Mouse (Mus musculus) lung, embryonic 14.5 days (tissue): ENCODE data around the gene Lin7a. TPM values are rescaled to one million over a fixed set of nuclear protein-coding genes. Genes with fewer than 3 reads are reported as not detected.

Experiments used
- ATAC-seq: fragments of 200-750 bp; cut with Nextera tagmentation; 2 replicates; pipeline ENCODE4 v1.8.0; 2017; ENCODE audit warnings: mild to moderate bottlenecking, moderate TSS enrichment, moderate library complexity; ENCODE audit not compliant: insufficient read depth
- DNase-seq: peaks from one replicate; pipeline ENCODE4 v3.0.0-alpha.2; 2015
- H3K27ac ChIP-seq: fragments of 300-500 bp; sonication (generic); 2 replicates; pipeline ENCODE4 v1.5.1; 2014; ENCODE audit warnings: low read depth, mild to moderate bottlenecking, moderate library complexity
- H3K27me3 ChIP-seq: fragments of 300-500 bp; sonication (generic); 2 replicates; pipeline ENCODE4 v1.6.1; 2014; ENCODE audit warnings: low read length, control low read depth; ENCODE audit not compliant: insufficient read depth
- H3K36me3 ChIP-seq: fragments of 300-500 bp; sonication (generic); 2 replicates; pipeline ENCODE4 v1.6.1; 2014; ENCODE audit warnings: control low read depth; ENCODE audit not compliant: insufficient read depth
- H3K4me1 ChIP-seq: fragments of 300-500 bp; sonication (generic); 2 replicates; pipeline ENCODE4 v1.6.1; 2014; ENCODE audit warnings: antibody characterized with exemption, control low read depth; ENCODE audit not compliant: insufficient read depth
- H3K4me2 ChIP-seq: fragments of 300-500 bp; sonication (generic); 2 replicates; pipeline ENCODE4 v1.6.1; 2014; ENCODE audit warnings: mild to moderate bottlenecking
- H3K4me3 ChIP-seq: fragments of 300-500 bp; sonication (generic); 2 replicates; pipeline ENCODE4 v1.5.1; 2014; ENCODE audit warnings: low read depth, low read length
- H3K9ac ChIP-seq: fragments of 300-500 bp; sonication (generic); 2 replicates; pipeline ENCODE4 v1.6.1; 2014
- H3K9me3 ChIP-seq: fragments of 300-500 bp; sonication (generic); 2 replicates; pipeline ENCODE4 v1.6.1; 2016; ENCODE audit warnings: low read depth, low read length, control low read depth
- CTCF ChIP-seq: IDR thresholded peaks from 2 replicates; pipeline ENCODE4 v1.5.1; 2016; ENCODE audit warnings: antibody characterized with exemption, low read depth
- WGBS: fragments of 180-500 bp; shearing (Covaris S2); extraction: QIAGEN DNeasy Blood & Tissue Kit; methylation state at CpG from one replicate; pipeline ENCODE4 v1.1.7; 2014; 5-methylcytosine and 5-hydroxymethylcytosine counted together
- polyA plus RNA-seq: library from polyadenylated mRNA; unstranded; fragments of >200 nt; fragmentation: Nextera tagmentation; extraction: Ambion mirVana; gene quantifications from 2 replicates; pipeline ENCODE4 v1.2.1, GENCODE M21; 2014

Lin7a gene
- polyA plus RNA-seq, 1 experiment from 2014 or later, result 12.5 TPM

DNA sequence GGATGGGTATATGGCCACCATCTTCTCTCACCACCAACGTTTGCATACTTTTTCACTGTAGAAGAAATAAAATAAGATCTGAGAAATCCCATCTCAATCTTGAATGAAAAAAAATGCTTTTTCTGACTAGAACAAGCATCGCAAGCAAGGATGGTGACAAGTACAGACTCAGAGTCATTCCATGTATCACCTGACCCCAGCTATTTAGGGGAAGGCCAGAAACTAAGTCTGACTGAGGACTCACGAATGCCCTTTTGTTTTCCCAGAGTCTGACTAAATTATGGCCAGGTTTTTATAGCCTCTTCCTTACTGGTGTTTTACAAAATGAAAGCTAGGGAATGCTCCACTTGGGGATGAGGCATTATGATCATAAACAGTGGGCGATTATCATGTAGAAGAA is 45.6 kb upstream of the Lin7a start:
- no peak overlapping the region for H3K4me2 ChIP-seq
- H3K4me3 ChIP-seq, result no peak overlapping the region
- H3K4me1 ChIP-seq, result no peaks in the 10 kb centered on the region
- no peak for DNase-seq
- TF ChIP-seq CTCF, result no peak
- no peak for ATAC-seq
- no peaks in the 10 kb centered on the region for H3K36me3 ChIP-seq
- H3K27ac ChIP-seq, result no peak overlapping the region
- H3K27me3 ChIP-seq, result no peaks in the 10 kb centered on the region
- no peaks in the 10 kb centered on the region for H3K9me3 ChIP-seq
- 80% methylated on average over 4 of the region's 4 CpGs for WGBS
- H3K9ac ChIP-seq, result no peak overlapping the region

DNA sequence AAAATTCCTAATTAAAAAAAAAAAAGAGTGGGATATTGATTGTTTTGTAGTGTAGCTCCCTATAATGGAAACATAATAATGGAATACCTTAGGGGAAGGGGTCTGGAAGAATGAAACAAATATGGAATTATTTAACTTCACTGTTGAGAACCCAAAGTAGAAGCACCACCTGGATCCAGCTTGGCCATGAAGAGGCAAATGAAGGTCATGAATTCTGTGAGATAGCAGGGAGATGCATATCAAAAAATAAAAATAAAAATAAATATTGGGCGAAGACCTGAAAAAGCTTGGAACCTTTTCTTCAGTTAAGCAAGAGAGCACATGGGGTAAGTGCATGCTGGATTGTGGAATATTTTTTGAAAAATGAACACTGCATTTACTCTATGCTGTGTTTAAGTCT is 43.6 kb upstream of the Lin7a start:
- Histone ChIP-seq H3K4me1 (no peaks in the 10 kb centered on the region), H3K27ac (no peak overlapping the region), H3K4me3 (no peak overlapping the region), H3K27me3 (no peaks in the 10 kb centered on the region), H3K9ac (no peak overlapping the region), H3K9me3 (no peaks in the 10 kb centered on the region), H3K36me3 (no peaks in the 10 kb centered on the region), H3K4me2 (no peak overlapping the region)
- no peak for ATAC-seq
- no peak for TF ChIP-seq CTCF
- WGBS, result 91% methylated on average over 1 of the region's 1 CpGs
- DNase-seq, result no peak

DNA sequence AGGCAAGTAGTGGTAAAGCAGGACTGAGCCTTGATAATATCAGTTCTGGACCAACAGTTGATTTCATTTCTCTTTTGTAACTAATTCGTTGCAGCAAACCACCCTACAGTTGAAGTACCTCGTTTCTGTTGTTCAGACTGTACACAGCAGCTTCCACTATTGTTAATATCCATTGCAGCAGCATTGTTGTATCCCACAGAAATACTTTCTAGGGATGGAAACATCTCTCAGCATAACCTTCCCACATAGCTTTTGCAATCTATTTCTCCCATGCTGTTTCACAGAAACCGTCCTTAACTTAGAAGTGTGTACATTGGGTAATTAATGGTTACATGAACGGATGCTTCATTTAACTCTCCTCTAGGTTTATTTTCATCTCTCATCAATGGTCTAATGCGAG is 42.7 kb upstream of the Lin7a start:
- H3K27ac ChIP-seq, result no peak overlapping the region
- no peak for ATAC-seq
- no peak overlapping the region for H3K9ac ChIP-seq
- H3K9me3 ChIP-seq, result no peaks in the 10 kb centered on the region
- H3K4me1 ChIP-seq, result no peaks in the 10 kb centered on the region
- DNase-seq, result no peak
- no peak overlapping the region for H3K4me3 ChIP-seq
- 53% methylated on average over 5 of the region's 5 CpGs for whole genome bisulfite sequencing
- H3K36me3 ChIP-seq, result no peaks in the 10 kb centered on the region
- no peak overlapping the region for H3K4me2 ChIP-seq
- no peak for TF ChIP-seq CTCF
- H3K27me3 ChIP-seq, result no peaks in the 10 kb centered on the region

DNA sequence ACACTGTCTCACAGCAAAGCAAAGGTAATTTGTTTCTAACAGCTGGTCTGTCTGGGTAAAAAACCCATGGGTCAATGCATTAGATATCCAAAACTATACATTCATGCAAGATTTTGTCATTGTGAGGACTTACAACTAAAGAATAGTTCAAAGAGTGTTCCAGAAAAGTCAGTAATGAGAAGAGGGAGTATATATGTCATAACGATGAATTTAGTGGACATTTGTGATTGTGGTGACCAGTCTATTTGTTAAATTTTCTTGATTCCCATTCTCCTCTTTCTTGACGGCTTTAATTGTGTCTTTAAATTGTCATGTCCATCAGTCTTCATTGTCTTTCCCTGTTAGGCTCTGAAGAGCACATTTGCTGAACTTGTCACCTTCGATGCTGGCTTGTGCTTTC is 42.1 kb upstream of the Lin7a start:
- Histone ChIP-seq H3K9ac (no peak overlapping the region), H3K4me3 (no peak overlapping the region), H3K4me1 (no peaks in the 10 kb centered on the region), H3K9me3 (no peaks in the 10 kb centered on the region), H3K4me2 (no peak overlapping the region), H3K36me3 (no peaks in the 10 kb centered on the region), H3K27ac (no peak overlapping the region), H3K27me3 (no peaks in the 10 kb centered on the region)
- no peak for ATAC-seq
- no peak for TF ChIP-seq CTCF
- DNase-seq, result no peak
- WGBS, result 78% methylated on average over 3 of the region's 3 CpGs

DNA sequence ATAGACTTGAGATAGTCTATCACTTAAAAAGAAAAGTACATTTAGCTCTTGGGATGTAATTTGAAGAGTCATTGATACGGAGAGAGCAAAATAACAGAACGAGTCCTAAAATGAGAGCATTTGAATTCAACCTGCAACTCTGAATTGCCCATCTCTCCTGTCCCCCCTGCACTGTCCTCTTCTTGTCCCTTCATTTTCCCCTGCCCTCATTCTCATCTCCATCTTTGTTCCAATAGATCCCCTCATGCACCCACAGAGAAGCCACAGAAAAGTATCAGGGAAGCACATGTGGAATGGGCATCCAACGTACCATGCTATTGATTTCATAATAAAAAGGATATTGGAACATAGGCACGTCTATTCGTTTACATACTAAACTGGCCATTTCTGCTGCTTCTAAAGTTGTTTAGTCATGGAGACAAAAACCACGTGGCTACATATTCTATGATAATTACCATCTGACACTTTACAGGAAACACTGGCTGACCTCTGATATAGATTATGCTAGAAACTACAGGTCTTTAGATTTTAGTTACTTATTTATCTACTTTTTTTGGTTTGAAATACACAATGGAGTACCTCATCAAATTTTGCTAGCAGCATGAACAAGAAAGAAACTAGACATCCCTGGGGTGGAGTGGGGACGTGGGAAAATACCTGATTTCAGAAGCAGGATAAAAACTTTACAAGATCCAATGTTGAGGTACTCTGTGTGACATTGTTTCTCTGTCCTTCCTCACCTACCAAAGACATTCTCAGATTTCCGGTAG is 41.2 kb upstream of the Lin7a start:
- TF ChIP-seq CTCF, result no peak
- H3K9ac ChIP-seq, result no peak overlapping the region
- H3K4me3 ChIP-seq, result no peak overlapping the region
- H3K4me1 ChIP-seq, result no peaks in the 10 kb centered on the region
- no peaks in the 10 kb centered on the region for H3K27me3 ChIP-seq
- no peak overlapping the region for H3K27ac ChIP-seq
- ATAC-seq (no peak), DNase-seq (no peak)
- 77% methylated on average over 8 of the region's 8 CpGs for WGBS
- no peaks in the 10 kb centered on the region for H3K36me3 ChIP-seq
- H3K9me3 ChIP-seq, result no peaks in the 10 kb centered on the region
- no peak overlapping the region for H3K4me2 ChIP-seq

DNA sequence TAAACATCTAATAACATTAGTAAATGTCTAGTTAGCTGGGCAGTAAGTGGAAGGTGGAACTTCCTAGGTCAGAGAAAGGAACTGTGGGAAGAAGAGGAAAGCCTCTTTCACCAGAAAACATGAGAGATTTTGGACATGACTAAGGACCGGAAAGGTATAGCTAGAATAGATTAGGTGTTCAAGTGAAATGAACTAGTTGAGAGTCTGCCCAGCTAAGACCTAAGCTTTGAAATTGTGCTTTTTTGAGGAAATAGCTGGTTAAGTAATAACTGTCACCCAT is 40.7 kb upstream of the Lin7a start:
- H3K36me3 ChIP-seq, result no peaks in the 10 kb centered on the region
- no peak overlapping the region for H3K9ac ChIP-seq
- H3K4me3 ChIP-seq, result no peak overlapping the region
- TF ChIP-seq CTCF, result no peak
- no peak overlapping the region for H3K27ac ChIP-seq
- no peak overlapping the region for H3K4me2 ChIP-seq
- no peaks in the 10 kb centered on the region for H3K4me1 ChIP-seq
- 97% methylated on average over 1 of the region's 1 CpGs for WGBS
- DNase-seq (no peak), ATAC-seq (no peak)
- no peaks in the 10 kb centered on the region for H3K9me3 ChIP-seq
- no peaks in the 10 kb centered on the region for H3K27me3 ChIP-seq

GRCm38 (mm10) chr10:107231421-107232010 is 40.0 kb upstream of the Lin7a start:
- no peaks in the 10 kb centered on the region for H3K36me3 ChIP-seq
- ATAC-seq (no peak), DNase-seq (no peak)
- H3K4me1 ChIP-seq, result no peaks in the 10 kb centered on the region
- H3K27me3 ChIP-seq, result no peaks in the 10 kb centered on the region
- TF ChIP-seq CTCF, result no peak
- WGBS, result 78% methylated on average over 4 of the region's 4 CpGs
- no peak overlapping the region for H3K4me3 ChIP-seq
- H3K4me2 ChIP-seq, result no peak overlapping the region
- no peak overlapping the region for H3K9ac ChIP-seq
- H3K9me3 ChIP-seq, result no peaks in the 10 kb centered on the region
- H3K27ac ChIP-seq, result no peak overlapping the region
